Mouse (Mus musculus): Measurements from ENCODE around the gene Plrg1.

Gene Plrg1

GRCm38 (mm10) chr3:83055281-83056038 lies at the start of gene Plrg1:
Plrg1 (plus strand) TSS chr3:83055522.
- DNase-seq (ENCODE audit: low spot score in 2 of 2), result peak; percentile 91 to 98

GRCm38 (mm10) chr3:83007557-83007956 lies 47.8 kb upstream of the Plrg1 start, which contains the start of gene Fgg:
Fgg (plus strand) TSS chr3:83007724.
- no peak for DNase-seq (ENCODE audit: low spot score in 2 of 2)

- DNase-seq (ENCODE audit: low spot score in 2 of 2), result no peak
Measured at GRCm38 (mm10) chr3:83010291-83010690, 45.0 kb upstream of the Plrg1 start.

GRCm38 (mm10) chr3:83011136-83011535 lies 44.2 kb upstream of the Plrg1 start:
- no peak for DNase-seq (ENCODE audit: low spot score in 2 of 2)

- DNase-seq (ENCODE audit: low spot score in 2 of 2), result no peak
Measured at GRCm38 (mm10) chr3:83011565-83011964, 43.8 kb upstream of the Plrg1 start.

GRCm38 (mm10) chr3:83012636-83013035 lies 42.7 kb upstream of the Plrg1 start:
- DNase-seq (ENCODE audit: low spot score in 2 of 2), result no peak

- DNase-seq (ENCODE audit: low spot score in 2 of 2), result no peak
Measured at GRCm38 (mm10) chr3:83013951-83014350, 41.4 kb upstream of the Plrg1 start.

- DNase-seq (ENCODE audit: low spot score in 2 of 2), result no peak
Measured at GRCm38 (mm10) chr3:83016236-83016635, 39.1 kb upstream of the Plrg1 start.

GRCm38 (mm10) chr3:83020387-83020786 lies 34.9 kb upstream of the Plrg1 start:
- no peak for DNase-seq (ENCODE audit: low spot score in 2 of 2)

GRCm38 (mm10) chr3:83021176-83021575 lies 34.1 kb upstream of the Plrg1 start:
- no peak for DNase-seq (ENCODE audit: low spot score in 2 of 2)

GRCm38 (mm10) chr3:83025036-83025435 lies 30.3 kb upstream of the Plrg1 start:
- DNase-seq (ENCODE audit: low spot score in 2 of 2), result no peak

GRCm38 (mm10) chr3:83025475-83026301 lies 29.6 kb upstream of the Plrg1 start, which contains the start of gene Fga:
Fga (plus strand) TSS chr3:83026076.
- no peak for DNase-seq (ENCODE audit: low spot score in 2 of 2)

GRCm38 (mm10) chr3:83027546-83028251 lies 27.6 kb upstream of the Plrg1 start:
- DNase-seq (ENCODE audit: low spot score in 2 of 2), result no peak

GRCm38 (mm10) chr3:83030331-83030730 lies 25.0 kb upstream of the Plrg1 start:
- DNase-seq (ENCODE audit: low spot score in 2 of 2), result no peak

- DNase-seq (ENCODE audit: low spot score in 2 of 2), result no peak
Measured at GRCm38 (mm10) chr3:83032746-83033308, 22.5 kb upstream of the Plrg1 start.

GRCm38 (mm10) chr3:83033801-83034200 lies 21.5 kb upstream of the Plrg1 start:
- DNase-seq (ENCODE audit: low spot score in 2 of 2), result no peak

- no peak for DNase-seq (ENCODE audit: low spot score in 2 of 2)
Measured at GRCm38 (mm10) chr3:83038865-83039264, 16.5 kb upstream of the Plrg1 start.

- DNase-seq (ENCODE audit: low spot score in 2 of 2), result no peak
Measured at GRCm38 (mm10) chr3:83039666-83040065, 15.7 kb upstream of the Plrg1 start.

- DNase-seq (ENCODE audit: low spot score in 2 of 2), result no peak
Measured at GRCm38 (mm10) chr3:83042451-83042850, 12.9 kb upstream of the Plrg1 start.

- no peak for DNase-seq (ENCODE audit: low spot score in 2 of 2)
Measured at GRCm38 (mm10) chr3:83046649-83047048, 8.7 kb upstream of the Plrg1 start.

GRCm38 (mm10) chr3:83049680-83050079 lies 5.6 kb upstream of the Plrg1 start, which contains the start of gene Fgb:
Fgb (minus strand) TSS chr3:83049863.
- DNase-seq (ENCODE audit: low spot score in 2 of 2), result no peak

- no peak for DNase-seq (ENCODE audit: low spot score in 2 of 2)
Measured at GRCm38 (mm10) chr3:83050661-83051060, 4.7 kb upstream of the Plrg1 start.

All from left cerebral cortex, adult 9 months (tissue).